Mouse (Mus musculus) A20 (cell line): ENCODE measurements around the gene Gm17655.
"Not testable (repeated sequence)": the region's sequence is repeated elsewhere in the genome, so short reads cannot be mapped to it uniquely, and the experiment has no call there.

Source experiments
- DNase-seq: peaks from one replicate; pipeline ENCODE4 v3.0.0-alpha.2; 2011; ENCODE audit warnings: low read depth, low spot score

The Gm17655 gene

GRCm38 (mm10) chr5:110072413-110072812, at the start of gene Gm17655:
TSS of gene Gm17655 (minus strand) at chr5:110072513.
- DNase-seq: not testable (repeated sequence)

- DNase-seq: peak; percentile 93
Measured at GRCm38 (mm10) chr5:110109991-110110441, 37.7 kb upstream of the Gm17655 start, which contains the start of gene Zfp605. TSS of gene Zfp605 (plus strand) at chr5:110110092.

GRCm38 (mm10) chr5:110108305-110108628, 36.0 kb upstream of the Gm17655 start:
- DNase-seq: no peak

- peak; percentile 99 for DNase-seq
Measured at GRCm38 (mm10) chr5:110107581-110108304, 35.4 kb upstream of the Gm17655 start, which contains the start of gene Gtpbp6. TSS of gene Gtpbp6 (minus strand) at chr5:110108197.

GRCm38 (mm10) chr5:110106901-110107564, 34.7 kb upstream of the Gm17655 start:
- no peak for DNase-seq

- no peak for DNase-seq
Measured at GRCm38 (mm10) chr5:110106140-110106871, 34.0 kb upstream of the Gm17655 start.

GRCm38 (mm10) chr5:110104616-110105380, 32.5 kb upstream of the Gm17655 start:
- DNase-seq: no peak

GRCm38 (mm10) chr5:110103901-110104615, 31.7 kb upstream of the Gm17655 start:
- no peak for DNase-seq

GRCm38 (mm10) chr5:110102853-110103625, 30.7 kb upstream of the Gm17655 start:
- DNase-seq: no peak

GRCm38 (mm10) chr5:110102429-110102828, 30.1 kb upstream of the Gm17655 start:
- no peak for DNase-seq

- DNase-seq: no peak
Measured at GRCm38 (mm10) chr5:110101716-110102347, 29.5 kb upstream of the Gm17655 start.

GRCm38 (mm10) chr5:110100921-110101631, 28.8 kb upstream of the Gm17655 start:
- no peak for DNase-seq

GRCm38 (mm10) chr5:110099656-110100580, 27.6 kb upstream of the Gm17655 start, which contains the start of gene Plcxd1:
TSS of gene Plcxd1 (plus strand) at chr5:110099969.
- DNase-seq: no peak

- DNase-seq: no peak
Measured at GRCm38 (mm10) chr5:110098991-110099477, 26.7 kb upstream of the Gm17655 start.

- no peak for DNase-seq
Measured at GRCm38 (mm10) chr5:110094847-110095213, 22.5 kb upstream of the Gm17655 start.

- DNase-seq: peak; percentile 96
Measured at GRCm38 (mm10) chr5:110094030-110094846, 21.9 kb upstream of the Gm17655 start, which contains the start of gene Gm35315. TSS of gene Gm35315 (minus strand) at chr5:110094420.

- peak; percentile 84 for DNase-seq
Measured at GRCm38 (mm10) chr5:110091546-110091945, 19.2 kb upstream of the Gm17655 start.
